Mouse (Mus musculus): ENCODE data around the gene Carm1.

- TF ChIP-seq CTCF (IDR thresholded peaks at IDR 0.05; ENCODE audit: extremely low read depth, insufficient read depth, low read length) (no peak), POLR2A (IDR thresholded peaks at IDR 0.05; ENCODE audit: extremely low read depth, insufficient read depth, low read length) (0 out of 2 replicates have a peak, but pooled peaks have one; percentile 6)
Measured at GRCm38 (mm10) chr9:21593122-21593721, 46.5 kb downstream of the Carm1 start.
